Mouse (Mus musculus): ENCODE measurements around the gene Ly6g6e. TPM values are rescaled to one million over a fixed set of nuclear protein-coding genes. Genes with fewer than 3 reads are reported as not detected.

Ly6g6e gene
- polyA plus RNA-seq, 1 experiment: not detected

- H3K4me3 ChIP-seq (ENCODE audit: insufficient read depth, poor library complexity, severe bottlenecking): no peak overlapping the region
Measured at GRCm38 (mm10) chr17:35060737-35061297, 15.9 kb upstream of the Ly6g6e start.

GRCm38 (mm10) chr17:35061299-35061698 lies 15.4 kb upstream of the Ly6g6e start:
- TF ChIP-seq MAX (IDR thresholded peaks at IDR 0.05): no peak
- no peak for TF ChIP-seq CEBPB (IDR thresholded peaks at IDR 0.05; ENCODE audit: low read depth)
- TF ChIP-seq MYOD1 (IDR thresholded peaks at IDR 0.05; ENCODE audit: control insufficient read depth, insufficient read length, low read depth): no peak
- no peak for TF ChIP-seq FOSL1 (IDR thresholded peaks at IDR 0.05; ENCODE audit: insufficient read depth, low read length, poor library complexity, severe bottlenecking)
- no peak for TF ChIP-seq MYOG (IDR thresholded peaks at IDR 0.05; ENCODE audit: control insufficient read depth, extremely low read depth, insufficient read length)
- no peak for TF ChIP-seq CTCF (IDR thresholded peaks at IDR 0.05; ENCODE audit: control insufficient read depth, insufficient read depth, insufficient read length)
- no peak for TF ChIP-seq USF1 (IDR thresholded peaks at IDR 0.05; ENCODE audit: low read depth)
- no peaks in the 10 kb centered on the region for H3K27me3 ChIP-seq (ENCODE audit: control insufficient read depth, insufficient read depth, insufficient read length)
- peaks cover 40% of the 10 kb centered on the region for H3K36me3 ChIP-seq (ENCODE audit: control insufficient read depth, insufficient read depth)
- H3ac ChIP-seq (ENCODE audit: control insufficient read depth, insufficient read length, low read depth): no peak overlapping the region
- peaks cover under 1% of the 10 kb centered on the region for H3K79me2 ChIP-seq (ENCODE audit: control insufficient read depth, insufficient read depth)
- H3K4me3 ChIP-seq (ENCODE audit: insufficient read depth, poor library complexity, severe bottlenecking): no peak overlapping the region
- H3K79me3 ChIP-seq (ENCODE audit: low read depth): no peaks in the 10 kb centered on the region

More at GRCm38 (mm10) chr17:35060737-35061297, 15.9 kb upstream of the Ly6g6e start:
- Histone ChIP-seq H3K79me3 (ENCODE audit: low read depth) (no peaks in the 10 kb centered on the region), H3K27me3 (ENCODE audit: control insufficient read depth, insufficient read depth, insufficient read length) (no peaks in the 10 kb centered on the region), H3K36me3 (ENCODE audit: control insufficient read depth, insufficient read depth) (peaks cover 45% of the 10 kb centered on the region), H3ac (ENCODE audit: control insufficient read depth, insufficient read length, low read depth) (no peak overlapping the region), H3K79me2 (ENCODE audit: control insufficient read depth, insufficient read depth) (peaks cover 5% of the 10 kb centered on the region)
- no peak for TF ChIP-seq USF1 (IDR thresholded peaks at IDR 0.05; ENCODE audit: low read depth)
- no peak for TF ChIP-seq CTCF (IDR thresholded peaks at IDR 0.05; ENCODE audit: control insufficient read depth, insufficient read depth, insufficient read length)
- no peak for TF ChIP-seq MYOG (IDR thresholded peaks at IDR 0.05; ENCODE audit: control insufficient read depth, extremely low read depth, insufficient read length)
- TF ChIP-seq FOSL1 (IDR thresholded peaks at IDR 0.05; ENCODE audit: insufficient read depth, low read length, poor library complexity, severe bottlenecking): no peak
- no peak for TF ChIP-seq MYOD1 (IDR thresholded peaks at IDR 0.05; ENCODE audit: control insufficient read depth, insufficient read length, low read depth)
- TF ChIP-seq MAX (IDR thresholded peaks at IDR 0.05): no peak
- TF ChIP-seq CEBPB (IDR thresholded peaks at IDR 0.05; ENCODE audit: low read depth): no peak

GRCm38 (mm10) chr17:35063466-35063865 lies 13.2 kb upstream of the Ly6g6e start:
- Histone ChIP-seq H3K4me3 (ENCODE audit: insufficient read depth, poor library complexity, severe bottlenecking) (no peak overlapping the region), H3ac (ENCODE audit: control insufficient read depth, insufficient read length, low read depth) (no peak overlapping the region), H3K36me3 (ENCODE audit: control insufficient read depth, insufficient read depth) (peaks cover 20% of the 10 kb centered on the region), H3K79me3 (ENCODE audit: low read depth) (no peaks in the 10 kb centered on the region), H3K27me3 (ENCODE audit: control insufficient read depth, insufficient read depth, insufficient read length) (no peaks in the 10 kb centered on the region), H3K79me2 (ENCODE audit: control insufficient read depth, insufficient read depth) (no peaks in the 10 kb centered on the region)
- TF ChIP-seq CEBPB (IDR thresholded peaks at IDR 0.05; ENCODE audit: low read depth) (no peak), MYOG (IDR thresholded peaks at IDR 0.05; ENCODE audit: control insufficient read depth, extremely low read depth, insufficient read length) (no peak), CTCF (IDR thresholded peaks at IDR 0.05; ENCODE audit: control insufficient read depth, insufficient read depth, insufficient read length) (no peak), USF1 (IDR thresholded peaks at IDR 0.05; ENCODE audit: low read depth) (no peak), FOSL1 (IDR thresholded peaks at IDR 0.05; ENCODE audit: insufficient read depth, low read length, poor library complexity, severe bottlenecking) (no peak), MAX (IDR thresholded peaks at IDR 0.05) (no peak), MYOD1 (IDR thresholded peaks at IDR 0.05; ENCODE audit: control insufficient read depth, insufficient read length, low read depth) (no peak)

- Histone ChIP-seq H3K79me3 (ENCODE audit: low read depth) (no peaks in the 10 kb centered on the region), H3ac (ENCODE audit: control insufficient read depth, insufficient read length, low read depth) (no peak overlapping the region), H3K79me2 (ENCODE audit: control insufficient read depth, insufficient read depth) (no peaks in the 10 kb centered on the region), H3K27me3 (ENCODE audit: control insufficient read depth, insufficient read depth, insufficient read length) (no peaks in the 10 kb centered on the region), H3K4me3 (ENCODE audit: insufficient read depth, poor library complexity, severe bottlenecking) (no peak overlapping the region), H3K36me3 (ENCODE audit: control insufficient read depth, insufficient read depth) (peaks cover 17% of the 10 kb centered on the region)
- TF ChIP-seq FOSL1 (IDR thresholded peaks at IDR 0.05; ENCODE audit: insufficient read depth, low read length, poor library complexity, severe bottlenecking): no peak
- no peak for TF ChIP-seq MYOD1 (IDR thresholded peaks at IDR 0.05; ENCODE audit: control insufficient read depth, insufficient read length, low read depth)
- TF ChIP-seq MAX (IDR thresholded peaks at IDR 0.05): no peak
- no peak for TF ChIP-seq CTCF (IDR thresholded peaks at IDR 0.05; ENCODE audit: control insufficient read depth, insufficient read depth, insufficient read length)
- TF ChIP-seq CEBPB (IDR thresholded peaks at IDR 0.05; ENCODE audit: low read depth): no peak
Measured at GRCm38 (mm10) chr17:35064378-35064877, 12.3 kb upstream of the Ly6g6e start.

GRCm38 (mm10) chr17:35064951-35065947 lies 11.5 kb upstream of the Ly6g6e start, which contains the start of gene Ly6g6c:
Gene Ly6g6c (plus strand): TSS chr17:35065388.
- peaks cover 16% of the 10 kb centered on the region for H3K36me3 ChIP-seq (ENCODE audit: control insufficient read depth, insufficient read depth)
- no peak within 1 kb of the TSS for H3ac ChIP-seq (ENCODE audit: control insufficient read depth, insufficient read length, low read depth)
- no peak within 1 kb of the TSS for H3K4me3 ChIP-seq (ENCODE audit: insufficient read depth, poor library complexity, severe bottlenecking)
- no peaks in the 10 kb centered on the region for H3K79me2 ChIP-seq (ENCODE audit: control insufficient read depth, insufficient read depth)
- no peaks in the 10 kb centered on the region for H3K27me3 ChIP-seq (ENCODE audit: control insufficient read depth, insufficient read depth, insufficient read length)
- TF ChIP-seq MYOG (IDR thresholded peaks at IDR 0.05; ENCODE audit: control insufficient read depth, extremely low read depth, insufficient read length) (no peak), MAX (IDR thresholded peaks at IDR 0.05) (no peak), USF1 (IDR thresholded peaks at IDR 0.05; ENCODE audit: low read depth) (no peak), CTCF (IDR thresholded peaks at IDR 0.05; ENCODE audit: control insufficient read depth, insufficient read depth, insufficient read length) (no peak), MYOD1 (IDR thresholded peaks at IDR 0.05; ENCODE audit: control insufficient read depth, insufficient read length, low read depth) (no peak), FOSL1 (IDR thresholded peaks at IDR 0.05; ENCODE audit: insufficient read depth, low read length, poor library complexity, severe bottlenecking) (no peak), CEBPB (IDR thresholded peaks at IDR 0.05; ENCODE audit: low read depth) (no peak)
- H3K79me3 ChIP-seq (ENCODE audit: low read depth): no peaks in the 10 kb centered on the region
